Mouse (Mus musculus) liver, embryonic 14.5 days (tissue): Measurements from ENCODE around the gene Cyp27a1.

Experiments used
- CTCF ChIP-seq: IDR thresholded peaks from 2 replicates; pipeline ENCODE4 v1.5.1; 2016; ENCODE audit warnings: antibody characterized with exemption, low read depth, control low read depth
- EP300 ChIP-seq: IDR thresholded peaks from 2 replicates; pipeline ENCODE4 v1.6.1; 2016; ENCODE audit warnings: antibody characterized with exemption, low read depth

GRCm38 (mm10) chr1:74665153-74665552 lies 48.2 kb upstream of the Cyp27a1 start:
- TF ChIP-seq CTCF = no peak
- no peak for TF ChIP-seq EP300
